Mouse (Mus musculus): ENCODE results near the gene Ccl7.

DNA sequence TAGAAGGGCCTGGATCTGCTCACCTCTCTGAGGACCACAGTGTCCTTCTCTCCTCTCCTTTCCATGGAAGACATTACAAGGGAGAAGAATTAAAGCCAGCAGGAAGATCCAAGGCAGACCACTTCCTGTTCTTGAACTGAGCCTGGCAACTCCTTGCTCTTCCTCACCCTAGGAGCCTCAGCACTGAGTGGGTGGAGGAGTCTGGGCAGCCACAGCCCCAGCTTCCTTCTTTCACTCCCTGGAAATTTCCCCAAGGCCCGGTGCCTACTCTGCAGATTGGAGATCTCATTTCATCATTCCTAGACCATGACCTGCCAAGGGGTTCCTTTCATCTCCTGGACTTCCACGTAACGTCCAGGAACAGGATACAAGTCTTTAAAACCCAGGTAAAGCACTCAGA, 27.5 kb downstream of the Ccl7 start:
- TF ChIP-seq ZC3H11A (IDR thresholded peaks at IDR 0.05; ENCODE audit: borderline replicate concordance, low read depth, low read length) (no peak), CHD2 (IDR thresholded peaks at IDR 0.05; ENCODE audit: low read depth, low read length) (no peak), HCFC1 (IDR thresholded peaks at IDR 0.05; ENCODE audit: borderline replicate concordance, insufficient read depth, low read length) (no peak)

Data from ES-E14 (cell line).